Mouse (Mus musculus) heart, postnatal 10 days (tissue): ENCODE results near the gene Csf2rb2. TPM values are rescaled to one million over a fixed set of nuclear protein-coding genes. Genes with fewer than 3 reads are reported as not detected.

ENCODE experiments used
- microRNA-seq, 2 experiments: library from miRNA; unstranded; fragments of <30 nt; microRNA quantifications; one replicate each; pipeline ENCODE4 v1.2.0; 2022
- total RNA-seq, 2 experiments: library from RNA; stranded (reverse); gene quantifications; 2 replicates each; pipeline ENCODE4 v1.2.3; 2021

Gene Csf2rb2
- total RNA-seq, 2 experiments from 2014 or later: 1.3 to 1.6 TPM

Small RNA genes within 50 kb of the gene (microRNA-seq; reads per million reads assigned to microRNA genes)
- gene Mir7676-1: 0 reads per million in 2 experiments
- gene Mir7676-2: 0 reads per million in 2 experiments

Other genes with a start within 250 kb of the Csf2rb2 start
- gene Cacng2, start 185.7 kb downstream of the Csf2rb2 start, total RNA-seq: not detected
- 10 to 100 TPM; 14.2 to 20.7 TPM for gene Ift27, start 131.6 kb downstream of the Csf2rb2 start, total RNA-seq
- gene Pvalb, start 99.3 kb downstream of the Csf2rb2 start, total RNA-seq: not detected
- 1 to 10 TPM; 2.0 to 2.6 TPM for gene Ncf4, start 60.9 kb downstream of the Csf2rb2 start, total RNA-seq
- gene Csf2rb, start 20.0 kb upstream of the Csf2rb2 start, total RNA-seq: 1 to 10 TPM; 2.2 to 2.7 TPM
- not detected for gene Tex33, start 90.2 kb upstream of the Csf2rb2 start, total RNA-seq
- gene Tst, start 100.2 kb upstream of the Csf2rb2 start, total RNA-seq: 10 to 100 TPM; 14.4 to 16.4 TPM
- gene Mpst, start 100.7 kb upstream of the Csf2rb2 start, total RNA-seq: 10 to 100 TPM; 26.0 to 26.3 TPM
- gene Kctd17, start 122.8 kb upstream of the Csf2rb2 start, total RNA-seq: 10 to 100 TPM; 80.7 TPM
- gene Tmprss6, start 162.9 kb upstream of the Csf2rb2 start, total RNA-seq: under 1 TPM; 0.10 to 0.45 TPM
- gene Il2rb, start 189.6 kb upstream of the Csf2rb2 start, total RNA-seq: under 1 TPM; 0.20 to 0.26 TPM
- gene C1qtnf6, start 225.7 kb upstream of the Csf2rb2 start, total RNA-seq: 10 to 100 TPM; 89.5 to 98.7 TPM
- under 1 TPM in 1 of 2 experiments, not detected in 1; 0.20 TPM for gene Sstr3, start 239.0 kb upstream of the Csf2rb2 start, total RNA-seq